Mouse (Mus musculus) limb, embryonic 11.5 days (tissue): ENCODE results near the gene Gpr68. TPM values are rescaled to one million over a fixed set of nuclear protein-coding genes. Genes with fewer than 3 reads are reported as not detected.

ENCODE experiments used
- ATAC-seq: fragments of 200-750 bp; cut with Nextera tagmentation; 2 replicates; pipeline ENCODE4 v1.8.0; 2017; ENCODE audit warnings: low read depth; ENCODE audit not compliant: insufficient number of reproducible peaks, low FRiP score, low TSS enrichment
- DNase-seq: peaks from one replicate; pipeline ENCODE4 v3.0.0-alpha.2; 2015; ENCODE audit warnings: low spot score
- H3K27ac ChIP-seq: fragments of 300-500 bp; sonication (generic); replicated peaks from 2 replicates; pipeline ENCODE4 v1.5.1; 2014; ENCODE audit warnings: low read depth, mild to moderate bottlenecking, low read length
- H3K27me3 ChIP-seq: fragments of 300-500 bp; sonication (generic); 2 replicates; pipeline ENCODE4 v1.6.1; 2014; ENCODE audit warnings: mild to moderate bottlenecking, low read length, mixed read lengths; ENCODE audit not compliant: control insufficient read depth, insufficient read depth
- H3K36me3 ChIP-seq: fragments of 300-500 bp; sonication (generic); 2 replicates; pipeline ENCODE4 v1.6.1; 2014; ENCODE audit warnings: mild to moderate bottlenecking, low read length, moderate library complexity, mixed read lengths; ENCODE audit not compliant: control insufficient read depth, insufficient read depth
- H3K4me1 ChIP-seq: fragments of 300-500 bp; sonication (generic); 2 replicates; pipeline ENCODE4 v1.6.1; 2014; ENCODE audit warnings: low read length, mixed read lengths; ENCODE audit not compliant: control insufficient read depth, insufficient read depth
- H3K4me2 ChIP-seq: fragments of 300-500 bp; sonication (generic); 2 replicates; pipeline ENCODE4 v1.6.1; 2014; ENCODE audit warnings: low read depth, mild to moderate bottlenecking, moderate library complexity; ENCODE audit not compliant: severe bottlenecking
- H3K4me3 ChIP-seq: fragments of 300-500 bp; sonication (generic); 2 replicates; pipeline ENCODE4 v1.5.1; 2014; ENCODE audit warnings: low read depth, low read length
- H3K9ac ChIP-seq: fragments of 300-500 bp; sonication (generic); 2 replicates; pipeline ENCODE4 v1.6.1; 2014; ENCODE audit warnings: mild to moderate bottlenecking, low read length
- H3K9me3 ChIP-seq: fragments of 300-500 bp; sonication (generic); 2 replicates; pipeline ENCODE4 v1.6.1; 2016; ENCODE audit warnings: low read length; ENCODE audit not compliant: control insufficient read depth
- WGBS: fragments of 180-500 bp; shearing (Covaris S2); extraction: QIAGEN DNeasy Blood & Tissue Kit; methylation state at CpG from one replicate; pipeline ENCODE4 v1.1.7; 2014; 5-methylcytosine and 5-hydroxymethylcytosine counted together
- polyA plus RNA-seq: library from polyadenylated mRNA; unstranded; fragments of >200 nt; fragmentation: Nextera tagmentation; extraction: Ambion mirVana; gene quantifications from 2 replicates; pipeline ENCODE4 v1.2.1, GENCODE M21; 2014

Gene Gpr68
- 0.11 TPM in 1 of 2 replicates, not detected in the other for polyA plus RNA-seq

GRCm38 (mm10) chr12:100907598-100908297 is at the start of gene Gpr68:
Gene Gpr68 (minus strand): TSS chr12:100908198.
- Histone ChIP-seq H3K4me2 (peak within 1 kb of the TSS; percentile 88), H3K36me3 (no peaks in the 10 kb centered on the region; the same call in 1 of the 2 replicates), H3K27ac (no peak within 1 kb of the TSS), H3K4me3 (peak within 1 kb of the TSS; percentile 40), H3K9me3 (no peaks in the 10 kb centered on the region), H3K9ac (peak within 1 kb of the TSS; percentile 47), H3K4me1 (no peaks in the 10 kb centered on the region), H3K27me3 (peaks cover 9% of the 10 kb centered on the region; the same call in 1 of the 2 replicates)
- 0 out of 2 replicates have a peak, but pooled peaks have one; percentile 31 for ATAC-seq
- peak; percentile 51 for DNase-seq
- WGBS, result 4% methylated on average over 38 of the region's 39 CpGs

- no peak for ATAC-seq
- no peak overlapping the region for H3K9ac ChIP-seq
These were observed 49.3 kb upstream of the Gpr68 start for GRCm38 (mm10) chr12:100957257-100957656.

GRCm38 (mm10) chr12:100956825-100957224 is 48.8 kb upstream of the Gpr68 start:
- no peak for ATAC-seq
- H3K27me3 ChIP-seq, result no peaks in the 10 kb centered on the region

More at GRCm38 (mm10) chr12:100957257-100957656, 49.3 kb upstream of the Gpr68 start:
- Histone ChIP-seq H3K36me3 (no peaks in the 10 kb centered on the region), H3K27ac (no peak overlapping the region), H3K9me3 (no peaks in the 10 kb centered on the region), H3K4me2 (no peak overlapping the region), H3K4me3 (no peak overlapping the region), H3K27me3 (no peaks in the 10 kb centered on the region), H3K4me1 (peaks cover 3% of the 10 kb centered on the region; the same call in 1 of the 2 replicates)
- WGBS, result 71% methylated on average over 3 of the region's 3 CpGs
- DNase-seq, result no peak

GRCm38 (mm10) chr12:100956028-100956427 is 48.0 kb upstream of the Gpr68 start:
- Histone ChIP-seq H3K27me3 (no peaks in the 10 kb centered on the region), H3K36me3 (no peaks in the 10 kb centered on the region), H3K27ac (no peak overlapping the region), H3K9ac (no peak overlapping the region), H3K4me1 (peaks cover 3% of the 10 kb centered on the region; the same call in 1 of the 2 replicates), H3K9me3 (no peaks in the 10 kb centered on the region), H3K4me3 (no peak overlapping the region), H3K4me2 (no peak overlapping the region)
- ATAC-seq (no peak), DNase-seq (no peak)
- WGBS, result 90% methylated on average over 2 of the region's 2 CpGs

More at GRCm38 (mm10) chr12:100956825-100957224, 48.8 kb upstream of the Gpr68 start:
- DNase-seq, result no peak
- peaks cover 3% of the 10 kb centered on the region; the same call in 1 of the 2 replicates for H3K4me1 ChIP-seq
- H3K36me3 ChIP-seq, result no peaks in the 10 kb centered on the region
- no peak overlapping the region for H3K4me3 ChIP-seq
- H3K9me3 ChIP-seq, result no peaks in the 10 kb centered on the region
- H3K27ac ChIP-seq, result no peak overlapping the region
- no peak overlapping the region for H3K9ac ChIP-seq
- WGBS, result 57% methylated on average over 4 of the region's 4 CpGs
- no peak overlapping the region for H3K4me2 ChIP-seq

GRCm38 (mm10) chr12:100953926-100954325 is 45.9 kb upstream of the Gpr68 start:
- Histone ChIP-seq H3K27ac (no peak overlapping the region), H3K27me3 (no peaks in the 10 kb centered on the region), H3K9me3 (no peaks in the 10 kb centered on the region), H3K9ac (no peak overlapping the region), H3K4me1 (peaks cover 3% of the 10 kb centered on the region; the same call in 1 of the 2 replicates), H3K4me3 (no peak overlapping the region), H3K36me3 (no peaks in the 10 kb centered on the region), H3K4me2 (no peak overlapping the region)
- WGBS, result 92% methylated on average over 8 of the region's 8 CpGs
- ATAC-seq (no peak), DNase-seq (no peak)

- H3K4me2 ChIP-seq, result peak overlapping the region; percentile 7; the same call in 1 of the 2 replicates
- no peaks in the 10 kb centered on the region for H3K27me3 ChIP-seq
- 46% methylated on average over 9 of the region's 9 CpGs for WGBS
- H3K9ac ChIP-seq, result no peak overlapping the region
- H3K4me3 ChIP-seq, result no peak overlapping the region
- peaks cover 3% of the 10 kb centered on the region; the same call in 1 of the 2 replicates for H3K4me1 ChIP-seq
- DNase-seq (peak; percentile 83), ATAC-seq (peak; percentile 64)
- H3K9me3 ChIP-seq, result no peaks in the 10 kb centered on the region
- no peaks in the 10 kb centered on the region for H3K36me3 ChIP-seq
- no peak overlapping the region for H3K27ac ChIP-seq
These were observed 44.4 kb upstream of the Gpr68 start for GRCm38 (mm10) chr12:100952193-100952931.

GRCm38 (mm10) chr12:100949146-100949545 is 41.1 kb upstream of the Gpr68 start:
- Histone ChIP-seq H3K27me3 (no peaks in the 10 kb centered on the region), H3K27ac (no peak overlapping the region), H3K9ac (no peak overlapping the region), H3K4me2 (no peak overlapping the region), H3K4me1 (peaks cover 3% of the 10 kb centered on the region; the same call in 1 of the 2 replicates), H3K36me3 (no peaks in the 10 kb centered on the region; the same call in 1 of the 2 replicates), H3K4me3 (no peak overlapping the region), H3K9me3 (no peaks in the 10 kb centered on the region)
- DNase-seq, result no peak
- ATAC-seq, result no peak
- 80% methylated on average over 5 of the region's 5 CpGs for WGBS

GRCm38 (mm10) chr12:100948021-100948420 is 40.0 kb upstream of the Gpr68 start:
- Histone ChIP-seq H3K4me1 (peaks cover 3% of the 10 kb centered on the region; the same call in 1 of the 2 replicates), H3K27me3 (no peaks in the 10 kb centered on the region), H3K4me3 (no peak overlapping the region), H3K27ac (no peak overlapping the region), H3K36me3 (no peaks in the 10 kb centered on the region; the same call in 1 of the 2 replicates), H3K4me2 (no peak overlapping the region), H3K9me3 (no peaks in the 10 kb centered on the region), H3K9ac (no peak overlapping the region)
- WGBS, result 86% methylated on average over 6 of the region's 6 CpGs
- DNase-seq (no peak), ATAC-seq (no peak)
